Mouse (Mus musculus) common myeloid progenitor, adult 5-6 weeks (primary cell): ENCODE results near the gene Fuz. TPM values are rescaled to one million over a fixed set of nuclear protein-coding genes. Genes with fewer than 3 reads are reported as not detected.

Experiments
- ATAC-seq: replicated peaks from 2 replicates; pipeline ENCODE4 v1.8.0; 2016; ENCODE audit warnings: low read depth, mild to moderate bottlenecking, moderate TSS enrichment, inconsistent platforms; ENCODE audit not compliant: poor library complexity, severe bottlenecking
- total RNA-seq: library from RNA; stranded (forward); fragments of 200-1000, 187-1606 nt; gene quantifications from 2 replicates; pipeline ENCODE4 v1.2.3, GENCODE M21; 2017

Gene Fuz
- total RNA-seq, 1 experiment from 2014 or later: 14.7 TPM

DNA sequence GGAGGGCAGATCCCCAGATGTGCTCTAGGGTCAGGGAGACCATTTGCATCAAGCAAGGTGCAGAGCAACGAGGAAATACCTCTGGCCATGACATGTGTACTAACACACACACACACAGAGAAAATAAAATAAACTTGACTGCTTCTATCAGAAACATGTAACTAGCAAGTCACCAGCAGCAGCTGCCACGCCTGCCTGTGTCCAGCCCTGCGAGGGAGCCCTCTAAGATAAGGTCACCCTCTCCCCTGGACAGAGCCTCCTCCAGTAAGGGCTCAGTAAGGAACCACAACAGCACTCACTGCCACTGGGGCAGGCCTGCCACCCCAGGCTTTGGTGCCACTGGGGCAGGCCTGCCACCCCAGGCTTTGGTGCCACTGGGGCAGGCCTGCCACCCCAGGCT lies 22.3 kb downstream of the Fuz start:
- ATAC-seq: no peak

DNA sequence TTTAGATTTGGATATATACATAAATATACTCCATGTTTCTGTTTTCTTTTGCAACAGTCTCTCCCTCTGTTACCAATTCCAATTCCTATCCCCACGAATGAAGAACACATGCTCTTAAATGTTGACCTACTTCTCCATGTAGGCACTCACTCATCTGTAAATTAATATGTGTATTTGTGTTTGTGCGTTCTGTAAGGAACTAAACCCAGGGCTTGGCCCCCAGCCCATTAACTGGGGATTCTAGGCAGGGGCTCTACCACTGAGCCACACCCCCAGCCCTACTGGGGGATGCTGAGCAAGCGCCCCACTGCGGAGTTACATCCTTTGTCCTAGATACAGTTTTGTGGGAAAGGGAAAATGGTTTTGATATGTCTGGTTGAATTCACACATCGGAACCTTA lies 23.2 kb downstream of the Fuz start:
- no peak for ATAC-seq

DNA sequence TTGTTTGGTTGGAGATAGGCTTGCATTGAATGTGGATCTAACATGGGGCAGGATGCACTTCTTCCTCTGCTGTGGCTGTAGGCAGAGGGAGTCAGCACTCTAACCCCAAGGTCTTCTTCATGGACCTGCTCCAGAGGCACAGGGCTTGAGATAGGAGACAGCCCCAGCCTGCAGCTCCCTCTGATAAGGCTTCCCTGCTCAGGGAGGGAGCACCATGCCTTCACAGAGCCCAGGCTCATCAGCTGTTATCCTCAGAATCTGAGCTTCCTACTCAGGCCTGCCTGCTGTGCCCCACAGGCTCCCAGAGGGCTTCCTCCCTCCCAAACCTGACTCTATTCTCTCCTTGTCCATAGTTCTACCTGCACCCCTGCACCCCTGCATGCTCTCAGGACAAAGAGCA lies 26.7 kb downstream of the Fuz start:
- ATAC-seq: peak; percentile 34; the same call in 1 of the 2 replicates

DNA sequence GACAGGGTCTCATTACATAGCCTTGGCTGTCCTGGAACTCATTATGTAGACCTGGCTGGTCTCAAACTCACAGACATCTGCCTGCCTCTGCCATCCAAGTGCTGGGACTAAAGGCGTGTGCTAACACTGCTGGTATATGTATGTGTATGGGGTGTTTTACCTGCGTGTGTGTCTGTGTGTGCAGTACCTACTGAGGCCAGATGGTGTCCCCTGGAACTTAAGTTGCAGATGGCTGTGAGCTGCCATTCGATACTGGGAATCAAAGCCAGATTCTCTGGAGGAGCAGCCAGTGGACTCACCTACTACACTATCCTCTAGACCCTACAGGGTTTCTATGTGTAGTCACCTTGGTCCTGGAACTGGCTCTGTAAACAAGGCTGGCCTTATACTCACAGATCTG lies 29.6 kb downstream of the Fuz start:
- no peak for ATAC-seq

DNA sequence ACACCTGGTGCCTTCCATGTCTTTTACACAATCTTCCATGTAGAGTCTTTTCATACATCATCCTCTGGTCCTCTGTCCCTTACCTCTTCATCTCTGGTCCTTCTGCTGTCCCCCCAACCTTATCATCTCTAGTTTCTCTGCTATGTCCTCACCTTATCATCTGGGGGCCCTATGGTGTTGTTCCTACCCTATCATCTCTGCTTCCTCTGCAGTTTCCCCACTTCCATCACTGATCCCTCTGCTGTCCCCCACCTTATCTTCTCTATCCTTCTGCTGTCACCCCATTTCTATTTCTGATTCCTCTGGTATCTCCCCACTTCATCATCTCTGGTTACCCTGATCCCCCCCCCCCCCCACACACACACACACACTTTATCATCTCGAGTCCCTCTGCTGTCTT lies 32.7 kb downstream of the Fuz start:
- no peak for ATAC-seq

DNA sequence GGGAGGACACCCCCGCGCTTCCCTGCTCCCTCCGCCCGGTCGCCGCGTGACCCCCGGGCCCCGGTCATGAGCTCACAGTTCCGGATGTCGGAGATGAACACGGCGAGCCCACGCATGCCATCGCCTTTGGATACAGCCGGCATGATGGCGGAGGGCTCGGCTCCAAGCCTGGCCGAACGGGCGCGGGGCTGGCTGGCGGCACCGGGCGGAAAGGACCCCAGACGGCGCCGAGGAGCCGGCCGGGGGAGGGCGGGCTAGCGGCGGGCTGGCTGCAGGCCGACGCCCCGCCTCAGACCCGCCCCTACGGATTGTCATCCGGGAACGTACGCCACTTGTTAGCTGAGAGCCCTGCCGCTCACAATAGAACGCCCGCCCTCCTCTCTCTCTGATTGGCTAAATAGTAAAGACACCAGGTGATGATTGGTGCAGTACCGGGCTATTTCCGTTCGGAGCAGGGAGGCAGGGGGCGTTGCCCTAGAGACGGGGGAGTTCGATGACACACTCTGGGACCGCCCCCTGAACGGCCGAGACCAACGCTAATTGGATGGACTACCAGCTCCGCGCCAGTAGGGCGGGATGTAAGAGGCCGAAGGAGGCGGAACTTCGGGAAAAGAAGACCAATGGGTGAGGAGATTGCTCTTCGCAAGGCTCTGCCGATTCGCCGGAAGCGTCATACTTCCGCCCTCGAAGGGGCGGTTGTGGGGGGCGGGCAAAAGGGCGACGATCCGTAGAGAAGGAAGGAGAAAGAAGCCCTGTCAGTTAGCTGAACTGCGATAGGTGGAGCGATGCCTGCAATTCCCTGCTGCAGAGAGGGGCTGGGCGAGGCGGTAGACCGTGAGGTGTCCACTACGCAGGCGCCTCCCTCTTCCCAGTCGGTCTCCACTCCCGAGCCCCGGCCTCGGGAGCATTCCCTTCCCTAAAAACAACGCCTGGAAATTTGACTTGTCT lies 33.6 kb downstream of the Fuz start, which contains the start of gene Ap2a1:
TSS of gene Ap2a1 (minus strand) at position 293 of the 948 bp plus-strand sequence.
- ATAC-seq: peak; percentile 95

DNA sequence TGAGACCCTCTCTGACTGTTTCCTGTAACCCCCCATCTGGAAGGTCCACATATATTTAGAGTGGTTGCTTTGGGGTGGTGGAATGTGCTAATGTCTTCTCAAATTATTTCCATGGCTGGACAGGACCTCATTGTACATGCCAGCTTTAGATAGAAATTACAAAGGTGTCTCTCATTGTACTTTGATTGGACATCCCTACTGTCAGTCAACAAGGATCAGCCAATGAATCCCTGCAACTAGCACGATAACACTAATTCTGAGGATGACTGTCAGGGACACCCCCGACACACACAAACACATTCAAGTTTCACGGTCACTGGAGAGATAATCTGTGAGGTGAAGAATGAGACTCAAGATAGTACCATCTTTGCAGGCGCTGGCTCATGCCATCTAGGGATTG lies 42.8 kb downstream of the Fuz start:
- no peak for ATAC-seq

DNA sequence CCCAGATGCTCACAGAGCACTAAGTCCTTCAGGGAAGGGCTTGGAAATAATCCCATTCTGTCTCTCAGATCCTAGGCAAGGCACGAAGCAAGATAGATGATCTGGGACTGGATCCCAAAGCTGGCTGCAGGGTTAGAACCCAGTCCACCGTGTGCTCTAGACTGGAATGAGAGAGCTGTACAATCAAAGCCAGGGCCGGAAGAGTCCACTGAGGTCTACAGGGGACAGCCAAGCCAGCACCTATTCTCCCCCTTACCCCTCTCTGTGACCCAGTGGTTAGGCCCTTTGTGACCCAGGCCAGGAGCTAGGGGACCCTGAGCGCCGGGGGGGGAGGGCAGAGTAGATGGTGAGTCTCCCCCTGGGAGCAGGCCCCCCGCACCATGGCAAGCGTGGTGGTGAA lies 47.0 kb downstream of the Fuz start, which contains the start of gene Tsks:
TSS of gene Tsks (plus strand) at position 301 of the 400 bp plus-strand sequence.
- no peak for ATAC-seq

DNA sequence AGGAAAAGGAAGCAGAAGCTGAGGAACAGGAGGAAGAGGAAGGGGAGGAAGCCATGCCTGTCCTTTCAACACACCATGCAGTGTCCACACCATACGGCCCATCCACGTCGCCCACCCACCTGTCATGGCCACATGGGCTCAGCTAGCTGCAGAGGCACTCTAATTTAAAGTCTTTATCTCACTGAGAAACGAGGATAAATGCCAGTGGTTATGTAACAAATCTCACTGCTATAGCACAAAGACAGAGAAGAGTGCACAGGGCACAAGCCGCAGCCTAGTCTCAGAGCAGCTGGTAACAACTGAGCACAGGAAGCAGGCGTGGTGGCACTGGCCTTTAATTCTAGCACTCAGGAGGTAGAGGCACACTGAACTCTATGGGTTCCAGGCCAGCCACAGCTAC lies 54.0 kb downstream of the Fuz start:
- no peak for ATAC-seq

DNA sequence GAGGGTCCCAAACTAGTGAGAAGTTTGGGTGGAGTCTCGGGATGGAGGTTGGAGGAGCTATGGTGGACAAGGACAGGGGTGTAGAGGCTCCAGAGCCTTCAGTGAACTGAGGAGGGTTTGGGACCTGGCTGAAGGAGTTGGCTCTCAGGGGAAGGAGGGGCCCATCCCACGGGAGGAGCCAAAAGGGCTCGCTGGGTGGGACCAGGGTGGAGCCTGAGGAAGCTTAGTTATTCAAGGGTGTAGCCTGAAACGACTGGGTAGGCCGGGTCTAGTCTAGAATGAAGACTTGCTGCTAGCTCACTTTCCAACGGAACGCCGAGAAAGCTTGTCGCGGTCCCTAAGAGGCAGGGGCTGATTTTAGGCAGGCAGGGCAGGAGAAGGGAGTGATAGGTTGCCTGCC lies 56.1 kb downstream of the Fuz start:
- ATAC-seq: peak; percentile 70

Other genes with a start within 250 kb of the Fuz start
- gene Myh14, start 225.2 kb upstream of the Fuz start, total RNA-seq: not detected in 2 replicates
- not detected in 2 replicates for gene Izumo2, start 187.3 kb upstream of the Fuz start, total RNA-seq
- 40.0 and 44.7 TPM in 2 replicates for gene Vrk3, start 147.7 kb upstream of the Fuz start, total RNA-seq
- gene Zfp473, start 145.0 kb upstream of the Fuz start, total RNA-seq: 2.0 and 3.0 TPM in 2 replicates
- 130 and 136 TPM in 2 replicates for gene Nup62, start 80.0 kb upstream of the Fuz start, total RNA-seq
- gene Il4i1, start 79.7 kb upstream of the Fuz start, total RNA-seq: 0.55 and 0.73 TPM in 2 replicates
- 2.1 and 2.7 TPM in 2 replicates for gene Atf5, start 79.4 kb upstream of the Fuz start, total RNA-seq
- 19.7 and 29.0 TPM in 2 replicates for gene Akt1s1, start 47.1 kb upstream of the Fuz start, total RNA-seq
- 21.0 and 32.4 TPM in 2 replicates for gene Tbc1d17, start 47.0 kb upstream of the Fuz start, total RNA-seq
- gene Pnkp, start 38.9 kb upstream of the Fuz start, total RNA-seq: 16.6 and 26.5 TPM in 2 replicates
- 31.7 and 39.4 TPM in 2 replicates for gene Ptov1, start 26.3 kb upstream of the Fuz start, total RNA-seq
- gene Med25, start 3.4 kb upstream of the Fuz start, total RNA-seq: 12.3 and 13.3 TPM in 2 replicates
- 22.4 and 31.1 TPM in 2 replicates for gene Ap2a1, start 33.4 kb downstream of the Fuz start, total RNA-seq
- gene Tsks, start 47.1 kb downstream of the Fuz start, total RNA-seq: not detected in 2 replicates
- gene Cpt1c, start 78.8 kb downstream of the Fuz start, total RNA-seq: 0.23 and 1.2 TPM in 2 replicates
- gene Prmt1, start 90.5 kb downstream of the Fuz start, total RNA-seq: 143 and 170 TPM in 2 replicates
- 92.9 and 129 TPM in 2 replicates for gene Irf3, start 101.6 kb downstream of the Fuz start, total RNA-seq
- gene Bcl2l12, start 102.6 kb downstream of the Fuz start, total RNA-seq: 29.5 and 33.8 TPM in 2 replicates
- 9.6 and 17.0 TPM in 2 replicates for gene Scaf1, start 120.3 kb downstream of the Fuz start, total RNA-seq
- gene Rras, start 121.9 kb downstream of the Fuz start, total RNA-seq: 1.1 TPM in 1 of 2 replicates, not detected in the other
- gene Prr12, start 156.8 kb downstream of the Fuz start, total RNA-seq: 2.2 and 7.5 TPM in 2 replicates
- gene Nosip, start 166.3 kb downstream of the Fuz start, total RNA-seq: 66.0 and 71.2 TPM in 2 replicates
- gene Prrg2, start 166.6 kb downstream of the Fuz start, total RNA-seq: 3.4 and 3.8 TPM in 2 replicates
- gene Rcn3, start 196.1 kb downstream of the Fuz start, total RNA-seq: 23.2 and 37.1 TPM in 2 replicates
- gene Fcgrt, start 207.8 kb downstream of the Fuz start, total RNA-seq: 4.0 and 4.7 TPM in 2 replicates
- gene Rps11, start 228.4 kb downstream of the Fuz start, total RNA-seq: 1,473 and 1,910 TPM in 2 replicates
- 3,242 and 3,932 TPM in 2 replicates for gene Rpl13a, start 232.7 kb downstream of the Fuz start, total RNA-seq
- gene Gm45713, start 240.2 kb downstream of the Fuz start, total RNA-seq: not detected in 2 replicates
- 5.8 and 13.0 TPM in 2 replicates for gene Flt3l, start 240.4 kb downstream of the Fuz start, total RNA-seq